Mouse (Mus musculus) macrophage (primary cell): ENCODE measurements around the gene Uba2. TPM values are rescaled to one million over a fixed set of nuclear protein-coding genes. Genes with fewer than 3 reads are reported as not detected.
"Not testable (repeated sequence)": the region's sequence is repeated elsewhere in the genome, so short reads cannot be mapped to it uniquely, and the experiment has no call there.

Experiments
- H3K27ac ChIP-seq: fragments of 350-480 bp; formaldehyde crosslinking; 2 replicates; pipeline ENCODE4 v1.9.0; 2021
- H3K36me3 ChIP-seq: fragments of 350-480 bp; formaldehyde crosslinking; 2 replicates; pipeline ENCODE4 v1.9.0; 2021; ENCODE audit errors: inconsistent target
- H3K4me3 ChIP-seq: fragments of 350-480 bp; formaldehyde crosslinking; 2 replicates; pipeline ENCODE4 v1.9.0; 2021; ENCODE audit errors: inconsistent target
- H3K79me2 ChIP-seq: fragments of 350-480 bp; formaldehyde crosslinking; 2 replicates; pipeline ENCODE4 v1.9.0; 2021; ENCODE audit errors: inconsistent target
- WGBS: methylation state at CpG from one replicate; pipeline ENCODE4 v1.1.7; 2026; ENCODE audit warnings: inconsistent platforms; ENCODE audit not compliant: missing documents; 5-methylcytosine and 5-hydroxymethylcytosine counted together
- polyA plus RNA-seq: library from polyadenylated mRNA; stranded (reverse); fragments of 250-400 nt; gene quantifications from 3 replicates; pipeline ENCODE4 v1.2.4, GENCODE M21; 2018; ENCODE audit warnings: inconsistent platforms

Gene Uba2
- polyA plus RNA-seq, 1 experiment from 2014 or later = 48.6 TPM

GRCm38 (mm10) chr7:34134336-34134735 lies 35.1 kb downstream of the Uba2 start:
- H3K79me2 ChIP-seq = no peaks in the 10 kb centered on the region
- no peak overlapping the region for H3K4me3 ChIP-seq
- H3K27ac ChIP-seq = no peak overlapping the region
- WGBS = 96% methylated on average over 2 of the region's 2 CpGs
- H3K36me3 ChIP-seq = no peaks in the 10 kb centered on the region

GRCm38 (mm10) chr7:34133117-34133762 lies 36.2 kb downstream of the Uba2 start, which contains the start of gene Wtip:
Gene Wtip, minus strand, starts transcription at chr7:34133268.
- no peaks in the 10 kb centered on the region for H3K79me2 ChIP-seq
- no peak within 1 kb of the TSS for H3K4me3 ChIP-seq
- no peaks in the 10 kb centered on the region for H3K36me3 ChIP-seq
- 3% methylated on average over 56 of the region's 65 CpGs for WGBS
- no peak within 1 kb of the TSS for H3K27ac ChIP-seq

GRCm38 (mm10) chr7:34132355-34133079 lies 36.9 kb downstream of the Uba2 start:
- no peak overlapping the region for H3K4me3 ChIP-seq
- H3K36me3 ChIP-seq = no peaks in the 10 kb centered on the region
- H3K27ac ChIP-seq = no peak overlapping the region
- 5% methylated on average over 86 of the region's 116 CpGs for WGBS
- no peaks in the 10 kb centered on the region for H3K79me2 ChIP-seq

- WGBS = 14% methylated on average over 3 of the region's 3 CpGs
- Histone ChIP-seq H3K79me2 (no peaks in the 10 kb centered on the region), H3K4me3 (no peak overlapping the region), H3K36me3 (no peaks in the 10 kb centered on the region), H3K27ac (no peak overlapping the region)
These were observed 37.4 kb downstream of the Uba2 start for GRCm38 (mm10) chr7:34131959-34132354.

- no peak overlapping the region for H3K27ac ChIP-seq
- H3K4me3 ChIP-seq = no peak overlapping the region
- no peaks in the 10 kb centered on the region for H3K79me2 ChIP-seq
- H3K36me3 ChIP-seq = no peaks in the 10 kb centered on the region
- 91% methylated on average over 3 of the region's 3 CpGs for whole genome bisulfite sequencing
These were observed 38.3 kb downstream of the Uba2 start for GRCm38 (mm10) chr7:34131118-34131517.

- Histone ChIP-seq H3K79me2 (no peaks in the 10 kb centered on the region), H3K27ac (no peak overlapping the region), H3K4me3 (no peak overlapping the region), H3K36me3 (no peaks in the 10 kb centered on the region)
- 85% methylated on average over 3 of the region's 3 CpGs for WGBS
These were observed 43.1 kb downstream of the Uba2 start for GRCm38 (mm10) chr7:34126291-34126690.

- Histone ChIP-seq H3K4me3 (no peak overlapping the region), H3K36me3 (no peaks in the 10 kb centered on the region), H3K79me2 (no peaks in the 10 kb centered on the region), H3K27ac (no peak overlapping the region)
- 91% methylated on average over 9 of the region's 9 CpGs for WGBS
These were observed 44.1 kb downstream of the Uba2 start for GRCm38 (mm10) chr7:34125346-34125745.

- 95% methylated on average over 6 of the region's 6 CpGs for WGBS
- H3K36me3 ChIP-seq = no peaks in the 10 kb centered on the region
- no peak overlapping the region for H3K4me3 ChIP-seq
- H3K79me2 ChIP-seq = no peaks in the 10 kb centered on the region
- H3K27ac ChIP-seq = no peak overlapping the region
These were observed 46.2 kb downstream of the Uba2 start for GRCm38 (mm10) chr7:34122987-34123720.

GRCm38 (mm10) chr7:34120636-34121035 lies 48.8 kb downstream of the Uba2 start:
- H3K27ac ChIP-seq, H3K36me3 ChIP-seq: not testable (repeated sequence)
- WGBS = 70% methylated on average over 1 of the region's 1 CpGs

GRCm38 (mm10) chr7:34116601-34117000 lies 52.8 kb downstream of the Uba2 start:
- no peak overlapping the region for H3K4me3 ChIP-seq
- H3K27ac ChIP-seq = no peak overlapping the region
- no peaks in the 10 kb centered on the region for H3K79me2 ChIP-seq
- WGBS = 93% methylated on average over 3 of the region's 3 CpGs
- H3K36me3 ChIP-seq = no peaks in the 10 kb centered on the region

More at GRCm38 (mm10) chr7:34120636-34121035, 48.8 kb downstream of the Uba2 start:
- not testable (repeated sequence) for H3K79me2 ChIP-seq, H3K4me3 ChIP-seq

- no peak overlapping the region for H3K4me3 ChIP-seq
- H3K36me3 ChIP-seq = no peaks in the 10 kb centered on the region
- 96% methylated on average over 5 of the region's 5 CpGs for WGBS
- no peak overlapping the region for H3K27ac ChIP-seq
- H3K79me2 ChIP-seq = no peaks in the 10 kb centered on the region
These were observed 60.2 kb downstream of the Uba2 start for GRCm38 (mm10) chr7:34109190-34109589.

GRCm38 (mm10) chr7:34101276-34101675 lies 68.1 kb downstream of the Uba2 start:
- no peaks in the 10 kb centered on the region for H3K36me3 ChIP-seq
- no peaks in the 10 kb centered on the region for H3K79me2 ChIP-seq
- no peak overlapping the region for H3K27ac ChIP-seq
- H3K4me3 ChIP-seq = no peak overlapping the region

- WGBS = 97% methylated on average over 2 of the region's 2 CpGs
- no peaks in the 10 kb centered on the region for H3K79me2 ChIP-seq
- no peak overlapping the region for H3K4me3 ChIP-seq
- no peaks in the 10 kb centered on the region for H3K36me3 ChIP-seq
- no peak overlapping the region for H3K27ac ChIP-seq
These were observed 69.4 kb downstream of the Uba2 start for GRCm38 (mm10) chr7:34100002-34100401.

- Histone ChIP-seq H3K4me3 (no peak within 1 kb of the TSS), H3K27ac (no peak within 1 kb of the TSS), H3K79me2 (no peaks in the 10 kb centered on the region), H3K36me3 (no peaks in the 10 kb centered on the region)
- 68% methylated on average over 3 of the region's 3 CpGs for WGBS
These were observed 74.4 kb downstream of the Uba2 start, which contains the start of gene Scgb1b30 for GRCm38 (mm10) chr7:34094911-34095481. Gene Scgb1b30, plus strand, starts transcription at chr7:34095431.
